Mouse (Mus musculus): ENCODE data around the gene Slc10a4. TPM values are rescaled to one million over a fixed set of nuclear protein-coding genes. Genes with fewer than 3 reads are reported as not detected.

Gene Slc10a4
- polyA plus RNA-seq (2021; fragmentation: Nextera tagmentation) = 1.8 and 2.3 TPM in 2 replicates
- long read RNA-seq, experiment 1, partial matches to known transcripts = 0 of 2 reads
- long read RNA-seq, experiment 1, other reads (novel, unspliced or antisense) = 1 of 2 reads
- long read RNA-seq, experiment 2, transcript Slc10a4-201 (3 exons, 2,106 nt) = major isoform, 8 of 8 reads
- long read RNA-seq, experiment 2, partial matches to known transcripts = 0 of 8 reads
- long read RNA-seq, experiment 2, other reads (novel, unspliced or antisense) = 0 of 8 reads

GRCm38 (mm10) chr5:73006784-73007581, at the start of gene Slc10a4:
Gene Slc10a4 (plus strand): TSS chr5:73006883.

GRCm38 (mm10) chr5:72974602-72975001, 32.1 kb upstream of the Slc10a4 start, which contains the start of gene Gm10135:
Gene Gm10135 (minus strand): TSS chr5:72974702.

Other genes with a start within 250 kb of the Slc10a4 start
- 1.1 and 1.3 TPM in 2 replicates for gene Tec, start 138.4 kb upstream of the Slc10a4 start, polyA plus RNA-seq (2021; fragmentation: Nextera tagmentation)
- 3.0 and 3.3 TPM in 2 replicates for gene Slain2, start 92.6 kb upstream of the Slc10a4 start, polyA plus RNA-seq (2021; fragmentation: Nextera tagmentation)
- not detected in 2 replicates for gene Gm10135, start 32.2 kb upstream of the Slc10a4 start, polyA plus RNA-seq (2021; fragmentation: Nextera tagmentation)
- gene Fryl, start 249.7 kb downstream of the Slc10a4 start, polyA plus RNA-seq (2021; fragmentation: Nextera tagmentation) = 12.7 and 16.0 TPM in 2 replicates

Data from layer of hippocampus, adult 6 months (tissue).